Mouse (Mus musculus) stomach, postnatal 0 days (tissue): ENCODE results near the gene Slc8a1.

Experiments
- CTCF ChIP-seq: IDR thresholded peaks from 2 replicates; pipeline ENCODE4 v1.5.1; 2016; ENCODE audit warnings: antibody characterized with exemption, low read depth, mild to moderate bottlenecking, moderate library complexity
- EP300 ChIP-seq: optimal IDR thresholded peaks from 2 replicates; pipeline ENCODE3; 2016; ENCODE audit warnings: antibody characterized with exemption

DNA sequence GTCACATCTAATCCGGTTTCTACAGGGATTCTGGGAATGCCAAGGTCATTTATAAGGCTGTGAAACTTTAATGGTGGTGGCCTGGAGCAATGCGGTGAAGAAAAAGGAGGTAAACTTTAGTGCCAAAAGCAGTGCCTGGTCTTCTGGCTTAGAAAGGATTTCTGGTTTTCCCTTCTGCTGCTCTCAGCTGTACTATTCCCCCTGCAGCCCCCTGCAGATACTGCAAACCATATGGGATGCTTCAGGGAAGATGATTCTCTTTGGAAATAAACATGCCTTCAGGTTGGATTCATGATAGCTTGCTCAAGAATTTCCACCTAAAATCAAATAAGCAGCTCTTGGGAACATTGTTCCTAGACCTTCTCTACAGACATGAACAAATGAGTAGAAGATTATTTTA, 208.3 kb downstream of the Slc8a1 start:
- TF ChIP-seq CTCF: no peak
- no peak for TF ChIP-seq EP300
